Mouse (Mus musculus) cortical plate, adult 2 months (tissue): ENCODE results near the gene Stat1.

Experiments used
- CTCF ChIP-seq: fragments of 200-500 bp; IDR thresholded peaks from 2 replicates; pipeline ENCODE4 v1.5.1; 2011; ENCODE audit warnings: mild to moderate bottlenecking, control low read depth, low read length; ENCODE audit not compliant: insufficient read depth; ENCODE audit errors: extremely low read depth
- POLR2A ChIP-seq: fragments of 200-500 bp; IDR thresholded peaks from 2 replicates; pipeline ENCODE4 v1.6.1; 2011; ENCODE audit warnings: mild to moderate bottlenecking, low read length, control low read depth; ENCODE audit not compliant: insufficient read depth; ENCODE audit errors: extremely low read depth

DNA sequence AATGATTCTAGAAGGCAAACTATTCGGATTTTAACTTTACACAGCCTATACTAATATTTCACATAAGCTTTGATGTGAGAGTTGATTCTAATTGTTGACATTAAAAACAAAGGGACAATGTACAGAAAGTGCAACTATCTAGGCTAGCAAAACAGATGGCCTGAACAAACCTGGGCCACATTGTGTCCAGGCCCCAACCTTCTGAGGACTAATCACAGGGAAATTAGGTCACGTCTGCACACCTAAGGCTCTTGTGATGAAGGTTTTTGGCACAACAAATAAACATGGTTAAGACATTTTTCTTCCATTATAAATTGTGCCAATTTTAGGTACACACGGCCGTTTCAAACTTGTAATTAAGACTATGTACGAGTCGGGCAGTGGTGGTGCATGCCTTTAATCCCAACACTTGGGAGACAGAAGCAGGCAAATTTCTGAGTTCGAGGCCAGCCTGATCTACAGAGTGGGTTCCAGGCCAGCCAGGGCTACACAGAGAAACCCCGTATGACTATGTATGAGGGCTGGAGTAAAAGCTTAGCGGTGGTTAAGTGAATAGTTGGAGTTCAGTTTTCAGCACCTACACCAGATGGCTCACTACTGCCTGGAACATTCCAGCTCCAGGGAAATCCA lies 60.8 kb downstream of the Stat1 start:
- no peak for TF ChIP-seq POLR2A
- TF ChIP-seq CTCF, result no peak
